Mouse (Mus musculus) left cerebral cortex, postnatal 36 days (tissue): ENCODE measurements at regions not wholly inside any gene's neighbourhood (a gene's known extent, or its start where the extent isn't known, plus 50 kb on each side); places are given as distances from the start of the nearest gene placed in this dataset.

ENCODE experiments used
- DNase-seq, 2 experiments: peaks; one replicate each; pipeline ENCODE4 v3.0.0; 2021 to 2022; ENCODE audit warnings: low spot score in 2 of 2, mixed read lengths in 1 of 2
- intact Hi-C: fragments of 180-260 bp; cut with DNase I; formaldehyde crosslinking; loops from one replicate; pipeline ENCODE4 v1.15.1; 2025

GRCm38 (mm10) chr13:34800906-34801305 lies 66.3 kb downstream of the Fam50b start:
- intact Hi-C loops: no loop called here
- peak in 1 of 2 experiments; percentile 10 for DNase-seq

GRCm38 (mm10) chr13:34806532-34807092 lies 68.5 kb upstream of the Prpf4b start:
- no peak for DNase-seq
- intact Hi-C loops: no loop called here

- intact Hi-C loops: no loop called here
- no peak for DNase-seq
Observed at GRCm38 (mm10) chr13:34809536-34809935, 65.6 kb upstream of the Prpf4b start.

- intact Hi-C loops: no loop called here
- peak in 1 of 2 experiments; percentile 8 for DNase-seq
Observed at GRCm38 (mm10) chr13:34814161-34815056, 60.7 kb upstream of the Prpf4b start.

- intact Hi-C loops: no loop called here
- DNase-seq: no peak
Observed at GRCm38 (mm10) chr13:34815057-34815410, 60.1 kb upstream of the Prpf4b start.

GRCm38 (mm10) chr13:34818211-34818610 lies 56.9 kb upstream of the Prpf4b start:
- intact Hi-C loops: no loop called here
- no peak for DNase-seq

- intact Hi-C loops: no loop called here
- DNase-seq: no peak
Observed at GRCm38 (mm10) chr13:34820423-34820822, 54.7 kb upstream of the Prpf4b start.

- intact Hi-C loops: no loop called here
- no peak for DNase-seq
Observed at GRCm38 (mm10) chr13:34821946-34822345, 53.2 kb upstream of the Prpf4b start.

GRCm38 (mm10) chr13:34824157-34824556 lies 50.9 kb upstream of the Prpf4b start:
- intact Hi-C loops: no loop called here
- no peak for DNase-seq
